Mouse (Mus musculus): ENCODE results near the gene Tbc1d1.

DNA sequence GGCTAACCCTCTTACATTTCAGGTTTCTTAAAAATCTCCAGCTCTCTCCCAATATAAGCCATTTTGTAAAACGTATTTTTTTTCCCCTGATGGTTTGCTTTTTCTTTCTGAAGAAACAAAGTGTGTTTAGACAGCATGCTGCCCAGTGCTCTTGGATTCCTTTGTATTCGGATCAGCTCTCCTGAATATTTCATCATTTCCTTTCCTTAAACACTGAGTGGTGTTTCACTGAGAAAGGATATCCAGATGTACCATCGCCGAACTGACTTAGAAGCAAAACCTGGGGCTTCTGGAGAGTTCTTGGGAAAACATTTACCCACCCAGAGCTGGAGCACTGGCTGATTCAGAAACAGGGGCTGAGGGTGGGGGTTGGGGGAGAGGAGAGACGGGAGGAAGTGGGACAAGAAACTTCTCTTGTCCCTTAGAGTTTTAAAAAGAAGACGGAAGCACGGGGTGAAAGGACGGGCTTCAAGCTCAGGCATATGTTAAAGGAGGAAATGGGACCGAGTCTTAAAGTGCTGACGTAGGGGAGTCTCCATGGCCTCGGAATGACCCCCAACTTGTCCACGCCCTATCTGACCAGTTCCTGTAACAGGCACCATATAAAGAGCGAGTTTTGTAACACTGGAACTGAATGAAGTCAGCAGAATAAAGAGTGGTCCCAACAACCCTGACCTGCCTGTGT, 222.6 kb downstream of the Tbc1d1 start:
- TF ChIP-seq CTCF (IDR thresholded peaks at IDR 0.05; ENCODE audit: low read depth) (no peak), EP300 (optimal IDR thresholded peaks at IDR 0.05) (no peak)
